Mouse (Mus musculus) spleen, postnatal 10 days (tissue): ENCODE data around the gene Ppfia4.
"Not testable (repeated sequence)": the region's sequence is repeated elsewhere in the genome, so short reads cannot be mapped to it uniquely, and the experiment has no call there.

Experiments
- DNase-seq, 2 experiments: peaks; one replicate each; pipeline ENCODE4 v3.0.0; 2021 to 2022; ENCODE audit warnings: low spot score in 2 of 2

Gene Ppfia4

DNA sequence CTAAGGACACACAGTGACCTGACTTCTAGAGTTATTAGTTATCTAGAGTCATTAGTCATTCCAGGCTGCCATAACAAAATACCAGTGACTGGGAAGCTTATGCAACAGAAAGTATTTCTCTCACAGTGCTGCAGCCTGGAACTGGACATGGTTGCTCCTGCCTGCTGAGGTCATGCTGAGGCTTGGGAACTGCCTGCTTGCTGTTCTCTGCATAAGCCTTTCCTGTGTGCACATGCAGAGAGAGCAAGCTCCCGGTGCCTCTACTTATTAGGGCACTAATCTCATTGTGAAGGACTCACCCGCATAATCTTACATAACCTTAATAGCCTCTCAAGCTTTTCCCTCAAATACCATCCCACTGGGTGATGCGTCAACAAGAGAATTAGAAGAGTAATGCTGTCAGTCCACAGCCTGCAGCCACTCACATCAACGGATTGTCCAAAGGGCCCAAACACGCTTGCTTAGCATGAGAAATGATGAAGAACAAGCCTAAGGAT lies 59.9 kb downstream of the Ppfia4 start:
- no peak for DNase-seq

DNA sequence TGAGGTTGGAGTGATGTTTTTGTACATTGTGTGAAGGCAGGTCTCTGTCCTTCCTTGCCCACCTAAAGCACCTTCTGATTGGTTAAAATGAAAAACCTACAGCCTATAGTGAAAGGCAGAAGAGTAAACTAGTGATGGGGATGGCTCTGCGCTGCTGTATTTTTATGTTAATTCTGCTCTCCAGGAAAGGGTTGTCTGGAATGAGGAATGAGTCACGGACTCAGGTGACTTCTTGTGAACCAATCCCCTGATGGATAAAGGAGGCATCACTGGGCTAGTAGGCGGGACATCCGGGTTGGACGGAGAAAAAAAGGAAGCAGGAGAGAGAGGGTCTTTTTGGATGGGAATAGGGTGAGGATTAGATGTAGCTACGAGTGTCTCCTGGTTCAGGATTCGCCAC lies 62.7 kb downstream of the Ppfia4 start:
- no peak for DNase-seq

DNA sequence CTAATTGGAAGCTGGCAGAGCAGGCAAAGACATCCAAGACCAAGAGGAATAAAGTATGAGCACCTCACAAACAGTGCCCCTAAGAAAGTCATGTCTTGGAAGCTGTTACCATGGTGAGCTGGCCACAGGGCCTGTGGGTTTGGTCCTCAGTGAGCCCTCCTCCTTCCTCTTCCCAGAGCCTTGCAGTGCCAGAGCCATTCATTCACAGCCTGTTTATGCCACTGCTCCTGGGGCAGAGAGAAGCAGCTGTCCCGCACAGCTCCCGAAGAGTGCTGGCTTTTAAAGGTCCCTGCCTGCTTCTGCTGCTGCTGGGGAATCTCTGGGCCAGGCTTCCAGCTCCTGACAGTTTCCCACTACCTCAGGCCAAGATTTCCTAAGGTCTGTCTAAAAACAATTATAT lies 66.9 kb downstream of the Ppfia4 start:
- no peak for DNase-seq

DNA sequence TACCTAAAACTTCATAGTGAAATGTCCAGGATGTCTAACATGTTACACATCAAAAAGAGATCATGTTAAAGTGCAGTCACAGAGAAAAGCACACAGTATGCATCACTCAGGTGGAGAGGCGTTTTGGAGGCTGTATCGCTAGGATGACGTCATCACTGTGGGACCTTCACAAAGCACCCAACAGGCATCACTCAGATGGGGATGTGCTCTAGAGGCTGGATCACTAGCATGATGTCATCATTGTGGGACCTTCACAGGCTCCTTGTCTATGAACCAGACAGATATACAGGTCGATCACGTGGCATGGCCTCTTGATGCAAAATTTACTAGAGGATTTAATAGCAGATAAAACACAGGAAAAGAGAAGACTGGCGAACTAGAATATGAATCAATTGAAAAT lies 68.4 kb downstream of the Ppfia4 start:
- no peak for DNase-seq

DNA sequence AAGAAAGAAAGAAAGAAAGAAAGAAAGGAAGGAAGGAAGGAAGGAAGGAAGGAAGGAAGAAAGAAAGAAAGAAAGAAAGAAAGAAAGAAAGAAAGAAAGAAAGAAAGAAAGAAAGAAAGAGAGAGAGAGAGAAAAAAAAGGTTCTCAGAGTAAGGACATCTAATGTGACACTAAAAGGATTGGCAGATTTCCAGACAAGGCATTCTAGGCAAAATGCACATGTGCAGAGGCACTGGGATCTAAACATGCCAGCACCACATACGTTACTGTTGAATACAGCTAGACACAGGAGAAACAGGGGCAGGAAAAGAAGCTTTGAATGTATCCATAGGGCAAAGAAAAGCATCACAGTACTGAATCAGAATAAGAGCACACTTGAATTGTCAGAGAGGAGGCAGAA lies 83.0 kb downstream of the Ppfia4 start:
- not testable (repeated sequence) for DNase-seq
